Mouse (Mus musculus) heart, postnatal 10 days (tissue): ENCODE data around the gene Enpp1. TPM values are rescaled to one million over a fixed set of nuclear protein-coding genes. Genes with fewer than 3 reads are reported as not detected.

ENCODE experiments used
- DNase-seq, 2 experiments: peaks; one replicate each; pipeline ENCODE4 v3.0.0; 2021
- intact Hi-C: fragments of 180-260 bp; cut with DNase I; formaldehyde crosslinking; loops from one replicate; pipeline ENCODE4 v1.15.1; 2025
- total RNA-seq, 2 experiments: library from RNA; stranded (reverse); gene quantifications; 2 replicates each; pipeline ENCODE4 v1.2.3; 2021

Enpp1 gene
- total RNA-seq = 1 to 10 TPM; 6.4 to 6.5 TPM

DNA sequence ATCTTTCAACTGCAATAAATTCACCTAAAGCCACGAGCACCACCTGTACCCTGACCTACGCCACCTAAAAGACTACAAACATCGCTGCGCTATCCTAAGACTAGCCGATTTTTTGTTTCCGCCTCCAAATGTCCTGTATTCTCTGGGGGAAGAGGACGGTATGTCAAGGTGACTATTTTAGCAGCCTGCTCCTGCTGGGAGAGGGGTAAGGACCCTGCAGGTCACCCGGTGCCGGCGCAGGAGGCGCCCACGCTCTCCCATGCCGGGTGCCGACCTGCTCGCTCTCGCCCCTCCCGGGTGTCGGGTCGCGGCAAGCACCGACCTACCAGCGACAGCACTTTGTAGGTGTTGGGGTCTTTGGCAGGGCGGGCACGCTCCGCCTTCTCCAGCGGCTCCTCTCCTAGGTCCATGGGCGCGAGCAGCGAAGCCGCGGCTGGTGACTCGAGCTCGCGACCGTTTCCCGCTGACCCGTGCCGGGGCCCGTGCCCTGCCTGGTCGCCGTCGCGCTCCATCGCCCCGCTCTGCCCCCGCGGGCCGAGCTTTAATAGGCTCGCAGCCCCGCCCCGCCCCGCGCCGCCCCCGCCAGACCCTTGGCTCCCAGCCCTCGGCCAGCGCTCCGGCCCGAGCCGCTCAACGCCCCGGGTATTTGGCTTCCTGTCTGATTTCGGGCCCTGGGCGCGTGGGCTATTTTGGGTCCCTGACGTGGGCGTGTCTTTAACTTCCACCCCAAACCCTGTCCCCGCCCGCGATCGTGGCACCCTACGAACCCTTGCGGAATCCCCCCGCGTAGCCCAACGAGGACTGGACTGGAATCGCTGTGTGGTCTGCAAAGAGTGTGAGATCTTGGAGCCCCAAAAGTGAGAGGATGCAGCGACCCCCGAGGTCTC, at the start of gene Enpp1:
Gene Enpp1, minus strand, starts transcription at position 680 of the 887 bp plus-strand sequence.
- peak; percentile 79 to 80 for DNase-seq
- intact Hi-C loops = loop anchor here (5.0 kb wide), 1 partner anchor 79 kb away; no protein-coding TSS in a partner anchor

DNA sequence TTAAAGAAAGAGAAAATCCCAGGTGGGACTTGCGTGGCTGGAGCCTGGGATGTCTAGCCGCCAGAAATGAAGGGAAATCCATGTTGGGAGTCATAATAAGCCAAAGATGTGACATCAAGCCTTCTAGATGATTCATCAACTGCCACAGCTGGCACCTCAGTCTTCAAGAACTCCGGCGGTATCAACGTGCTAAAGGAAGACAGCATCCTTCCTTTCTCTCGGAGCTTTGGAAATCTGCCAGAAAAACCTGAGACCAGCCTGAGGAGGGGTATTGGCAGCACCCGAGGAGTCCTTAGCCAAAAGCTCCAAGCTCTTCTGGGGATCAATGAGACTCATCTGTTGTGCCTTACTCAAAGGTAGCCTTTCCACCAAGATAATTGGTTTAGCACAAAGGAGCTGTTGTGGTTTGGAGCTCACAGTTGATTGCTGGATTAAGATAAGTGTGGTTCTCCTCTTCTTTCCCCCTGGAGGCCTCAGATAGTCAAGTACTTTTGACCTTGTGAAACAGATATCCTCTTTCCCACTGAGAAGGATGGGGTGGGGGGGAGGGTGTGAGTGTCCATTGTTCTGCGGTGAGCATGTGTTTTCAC, 46.5 kb upstream of the Enpp1 start:
- no peak for DNase-seq
- intact Hi-C loops = no loop called here

DNA sequence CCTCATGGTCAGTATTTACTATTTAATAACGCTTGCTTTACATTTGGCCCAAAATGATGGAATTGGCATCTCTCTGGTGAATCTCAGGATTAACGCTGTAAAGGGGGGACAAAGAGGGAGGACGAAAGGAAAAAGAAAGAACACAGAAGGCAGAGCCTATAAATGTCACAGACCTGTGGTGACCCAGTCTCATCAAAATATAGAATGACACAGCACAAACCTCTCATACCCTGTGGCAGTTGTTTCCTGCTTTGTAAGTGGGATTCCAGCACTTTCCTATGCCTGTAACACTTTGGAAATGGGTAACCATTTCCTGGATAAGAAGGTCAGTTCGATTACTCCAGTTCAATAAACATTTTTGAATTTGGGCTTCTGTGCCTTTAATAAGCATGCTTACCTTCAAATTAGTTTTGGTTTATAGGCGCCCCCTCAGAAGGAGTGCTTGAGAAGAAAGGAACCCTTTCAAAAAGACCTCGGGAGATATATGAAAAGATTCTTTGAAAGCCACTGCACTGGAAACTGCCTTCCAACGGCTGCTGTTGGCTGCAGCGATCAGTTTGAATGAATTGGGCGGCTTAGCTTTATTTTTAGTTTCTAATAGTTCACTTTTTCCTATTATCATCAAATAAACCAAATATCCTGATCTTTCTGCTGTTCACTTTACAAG, 43.0 kb upstream of the Enpp1 start:
- intact Hi-C loops = no loop called here
- no peak for DNase-seq

DNA sequence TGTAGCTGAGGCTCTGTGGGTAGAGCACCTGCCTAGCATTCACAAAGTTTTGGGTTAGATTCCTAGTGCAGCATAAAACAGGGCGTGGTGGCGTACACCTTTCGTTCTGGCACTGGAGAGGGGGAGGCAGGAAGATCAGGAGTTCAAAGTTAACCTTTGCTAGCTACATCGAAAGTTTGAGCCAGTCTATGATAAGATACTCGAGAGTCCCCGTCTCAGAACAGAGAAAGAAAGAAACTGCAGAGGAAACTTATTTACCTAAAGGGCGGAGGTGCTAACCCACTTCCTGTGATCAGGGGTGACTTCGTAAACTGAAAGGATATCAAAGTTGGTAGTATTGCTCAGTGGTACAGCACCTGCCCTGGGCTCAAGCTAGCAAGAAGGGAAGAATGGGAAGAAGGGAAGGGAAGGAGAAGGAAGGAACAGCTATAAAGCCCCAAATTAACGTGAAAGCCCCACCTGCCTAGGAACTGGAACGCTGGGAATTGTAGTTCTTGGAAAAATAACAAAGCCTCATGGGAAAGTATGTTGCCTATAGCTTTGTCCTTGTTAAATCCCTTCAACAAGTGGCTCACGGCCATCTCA, 42.4 kb upstream of the Enpp1 start:
- no peak for DNase-seq
- intact Hi-C loops = no loop called here

DNA sequence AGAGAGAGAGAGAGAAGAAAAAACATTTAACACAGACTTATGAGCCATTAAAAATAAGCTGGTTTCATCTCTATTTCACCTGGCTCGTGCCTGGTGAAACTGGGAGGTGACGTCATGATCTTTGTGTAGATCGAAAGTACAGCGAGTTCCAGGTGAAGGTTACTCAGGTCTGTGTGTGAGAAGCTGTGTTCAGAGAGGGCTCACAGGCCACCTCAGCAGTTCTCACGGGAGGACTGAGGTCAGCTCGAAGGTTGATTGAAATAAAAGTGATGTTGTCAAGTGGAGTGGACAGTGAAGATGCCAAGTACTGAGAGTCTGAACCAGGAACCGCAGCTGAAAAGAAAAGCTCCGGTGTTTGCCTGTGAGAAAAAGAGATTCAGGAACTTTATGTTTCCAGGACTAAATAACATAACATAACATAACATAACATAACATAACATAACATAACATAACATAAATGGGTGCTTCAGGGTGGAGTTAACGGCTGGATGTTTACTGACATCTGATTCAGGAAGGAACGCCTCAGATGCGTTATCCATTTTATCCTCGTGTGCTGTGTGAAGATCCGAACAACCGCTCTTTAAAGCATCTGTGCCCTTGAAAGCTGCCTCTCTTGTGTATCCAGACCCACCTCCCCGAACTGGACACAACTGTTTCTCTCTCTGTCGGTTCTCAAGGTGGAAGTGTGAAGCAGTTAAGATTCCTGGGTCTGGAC, 41.7 kb upstream of the Enpp1 start:
- no peak for DNase-seq
- intact Hi-C loops = no loop called here

DNA sequence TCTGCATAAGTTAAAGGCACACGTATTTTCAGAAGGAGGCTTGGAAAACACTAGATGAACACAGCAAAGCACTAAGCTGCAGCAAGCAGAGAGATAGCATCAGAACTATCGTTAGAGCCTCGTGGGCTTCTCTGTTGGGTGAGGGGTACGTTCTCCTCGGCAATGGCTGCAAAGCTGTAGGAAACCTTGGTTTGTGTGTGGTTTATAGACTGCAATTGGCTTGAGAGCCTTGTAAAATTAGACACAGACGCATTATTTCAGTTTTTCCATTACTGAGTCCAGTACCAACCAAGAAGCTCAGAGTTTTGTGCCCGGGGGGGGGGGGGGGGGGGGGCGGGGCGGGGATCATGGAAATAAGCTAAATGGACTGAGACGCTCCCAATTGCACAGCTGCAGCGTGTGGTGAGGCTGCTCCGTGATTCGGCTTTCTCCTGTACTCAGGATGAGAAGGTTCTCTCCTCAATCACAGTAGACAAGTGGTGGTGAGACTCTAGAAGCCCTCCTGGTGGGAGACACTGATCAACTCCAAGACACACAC, 31.1 kb upstream of the Enpp1 start:
- DNase-seq = no peak
- intact Hi-C loops = no loop called here

DNA sequence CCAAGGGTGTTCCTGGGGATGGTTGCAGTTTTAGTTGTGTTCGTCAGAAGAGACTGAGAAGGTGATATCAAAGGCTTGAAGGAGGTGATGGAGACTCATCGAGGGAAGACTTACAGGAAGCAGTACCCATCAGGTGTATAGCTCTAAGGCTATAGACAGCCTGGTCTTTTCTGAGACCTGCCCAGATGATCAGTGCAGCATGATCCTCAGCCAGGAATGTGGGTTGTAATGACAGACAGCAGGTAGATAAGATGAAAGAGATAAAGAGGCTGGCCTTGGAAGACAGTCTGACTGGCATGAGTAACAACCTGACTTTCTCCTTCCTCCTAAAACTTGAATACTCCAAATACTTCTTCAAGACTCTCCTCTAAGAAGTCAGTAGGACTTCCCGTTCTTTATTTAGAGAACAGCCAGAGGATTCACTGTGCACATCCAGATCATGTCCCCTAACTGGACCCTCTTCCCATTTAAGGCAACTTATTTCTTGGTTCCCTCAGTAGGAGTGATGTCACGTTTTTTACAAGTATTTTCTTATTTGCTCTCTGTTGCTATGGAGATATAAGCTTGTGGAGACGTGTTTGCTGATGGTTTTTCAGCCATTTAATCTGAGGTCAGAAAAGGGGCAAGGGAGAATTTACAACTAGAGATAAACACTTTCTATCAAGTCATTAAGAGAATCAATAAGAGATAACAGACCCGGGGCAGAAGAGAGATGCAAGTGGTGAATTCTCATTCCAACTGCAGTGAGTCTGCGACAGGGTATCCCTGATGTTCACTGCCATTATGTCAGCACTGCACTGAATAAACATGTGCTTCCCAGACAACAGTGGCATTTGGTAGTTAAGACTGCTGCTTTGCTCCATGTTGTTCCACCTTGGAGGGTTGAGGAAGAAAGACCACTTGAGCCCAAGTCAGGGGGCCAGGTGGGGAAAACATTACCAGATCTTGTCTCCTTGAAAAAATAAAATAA, 29.6 kb upstream of the Enpp1 start:
- DNase-seq = no peak
- intact Hi-C loops = no loop called here

DNA sequence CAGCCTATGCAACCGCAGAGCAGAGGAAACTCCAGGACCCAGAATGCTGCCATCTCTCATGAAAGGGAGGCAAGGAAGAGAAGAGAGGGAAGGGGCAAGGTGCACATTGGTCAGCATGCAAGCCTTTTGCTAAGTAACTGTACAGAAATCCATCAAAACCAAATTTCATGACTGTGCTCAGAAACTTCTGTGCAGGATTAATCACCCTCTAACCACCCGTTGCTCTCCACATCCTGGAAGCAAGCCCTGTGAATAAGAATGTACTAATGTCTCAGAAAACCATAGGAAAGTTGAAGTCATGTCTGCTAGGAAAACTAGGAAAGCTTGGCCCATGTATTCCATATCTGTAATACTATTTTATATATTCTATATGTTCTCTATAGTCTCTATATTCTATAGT, 27.2 kb upstream of the Enpp1 start:
- DNase-seq = no peak
- intact Hi-C loops = no loop called here

DNA sequence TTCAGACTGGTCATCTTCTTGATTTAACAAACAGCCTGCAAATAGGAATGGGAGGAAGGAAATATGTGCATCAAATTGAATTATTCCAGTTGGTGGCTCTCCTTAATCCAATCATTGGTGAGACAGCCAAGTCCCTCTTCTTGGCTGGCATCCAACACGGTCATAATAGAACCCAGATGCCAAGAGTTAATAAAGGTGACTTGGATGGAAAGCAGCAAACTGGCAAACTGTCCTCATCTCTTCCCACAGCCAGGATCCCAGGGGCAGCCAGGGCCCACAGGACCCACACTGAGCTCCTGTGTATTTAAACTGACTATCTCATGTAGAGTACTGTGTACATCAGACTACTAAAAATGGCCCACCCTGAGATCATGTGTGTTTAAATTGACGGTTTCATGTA, 26.5 kb upstream of the Enpp1 start:
- intact Hi-C loops = no loop called here
- no peak for DNase-seq

DNA sequence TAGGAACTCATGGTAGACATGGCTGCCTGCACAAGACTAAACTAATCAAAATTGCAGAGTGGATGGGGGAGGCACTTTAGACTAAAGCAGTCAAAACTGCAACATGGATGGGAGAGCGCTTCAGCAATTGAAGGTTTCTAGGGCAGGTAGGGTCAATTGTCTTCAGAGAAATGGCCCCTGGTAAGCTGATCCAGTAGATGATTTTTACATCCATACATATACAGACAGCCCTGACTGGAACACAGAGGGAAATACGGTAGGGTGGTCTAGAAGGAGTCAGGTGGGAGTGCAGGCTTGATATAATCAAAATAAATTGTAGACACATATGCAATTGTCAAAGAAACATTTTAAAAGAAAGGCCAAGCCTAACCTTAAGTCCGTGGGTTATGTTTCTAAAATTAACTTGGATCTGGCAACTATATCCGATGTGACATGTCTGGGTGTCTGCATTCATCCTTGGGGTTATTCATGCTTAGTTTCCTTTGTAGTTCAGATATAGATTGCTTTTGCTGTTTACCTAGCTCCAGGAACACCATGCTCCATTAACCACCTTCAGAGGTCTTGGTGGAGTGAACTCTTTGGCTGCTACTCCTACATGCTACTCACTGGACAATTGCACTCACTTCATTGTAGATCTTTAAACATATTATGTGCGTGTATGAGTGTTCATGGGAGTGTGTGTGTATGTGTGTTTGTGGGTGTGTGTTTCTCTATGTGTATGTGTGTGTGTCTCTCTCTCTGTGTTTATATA, 23.2 kb upstream of the Enpp1 start:
- intact Hi-C loops = no loop called here

DNA sequence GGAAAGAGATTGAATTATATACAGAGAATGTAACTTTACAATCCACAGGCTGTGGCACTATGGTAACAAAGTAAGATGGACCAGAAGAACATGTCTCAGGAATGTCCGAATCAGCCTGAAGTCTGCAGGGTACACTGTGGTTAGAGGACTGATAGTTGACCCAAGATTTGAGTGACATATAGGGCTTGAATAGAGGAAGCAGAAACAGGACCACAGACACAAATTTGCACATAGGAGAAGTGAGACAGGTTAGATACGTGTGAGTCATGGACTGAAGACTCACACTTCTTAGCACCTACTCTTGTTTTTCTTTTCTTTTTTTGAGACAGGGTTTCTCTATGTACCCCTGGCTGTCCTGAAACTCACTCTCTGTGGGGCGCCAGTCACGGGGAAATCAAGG, 15.5 kb upstream of the Enpp1 start:
- intact Hi-C loops = no loop called here
- DNase-seq = no peak

More for the DNA sequence above, 23.2 kb upstream of the Enpp1 start:
- no peak for DNase-seq

DNA sequence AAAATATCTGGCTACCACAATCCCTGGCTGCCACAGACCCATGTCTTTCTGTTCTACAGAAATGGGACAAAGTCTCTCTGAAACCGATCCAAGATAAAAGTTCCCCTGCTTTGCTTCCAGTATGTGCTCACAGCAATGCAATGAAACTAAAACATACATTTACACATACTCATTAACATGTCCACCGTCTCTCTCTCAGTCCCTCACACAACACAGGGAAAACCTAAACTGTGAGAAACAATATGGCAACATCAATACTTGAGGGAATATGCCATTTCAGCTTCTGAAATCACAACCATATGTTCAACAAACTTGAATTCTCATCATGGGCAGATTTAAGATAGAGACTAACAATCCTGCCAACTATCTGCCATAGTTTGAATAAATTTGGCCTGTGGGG, 13.2 kb upstream of the Enpp1 start:
- intact Hi-C loops = no loop called here
- DNase-seq = no peak

DNA sequence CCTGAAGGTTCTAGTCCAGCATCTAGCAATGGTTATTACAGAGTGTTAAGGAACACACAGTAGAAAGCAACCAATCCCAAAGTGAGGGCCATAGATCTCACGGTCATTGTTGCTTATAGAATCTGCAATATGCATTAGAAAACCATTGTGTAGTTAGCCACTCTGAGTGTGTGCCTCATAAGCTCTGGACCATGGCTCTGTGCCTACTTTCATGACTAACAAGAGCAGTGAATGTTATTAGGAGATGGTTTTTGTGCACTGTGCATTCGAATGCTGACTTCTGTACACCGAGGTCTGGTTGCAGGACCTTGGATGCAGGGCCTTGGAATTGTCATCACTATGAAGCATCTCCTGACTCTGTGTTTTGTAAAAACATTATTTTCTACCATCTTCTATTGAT, 9.9 kb upstream of the Enpp1 start:
- DNase-seq = no peak
- intact Hi-C loops = no loop called here

DNA sequence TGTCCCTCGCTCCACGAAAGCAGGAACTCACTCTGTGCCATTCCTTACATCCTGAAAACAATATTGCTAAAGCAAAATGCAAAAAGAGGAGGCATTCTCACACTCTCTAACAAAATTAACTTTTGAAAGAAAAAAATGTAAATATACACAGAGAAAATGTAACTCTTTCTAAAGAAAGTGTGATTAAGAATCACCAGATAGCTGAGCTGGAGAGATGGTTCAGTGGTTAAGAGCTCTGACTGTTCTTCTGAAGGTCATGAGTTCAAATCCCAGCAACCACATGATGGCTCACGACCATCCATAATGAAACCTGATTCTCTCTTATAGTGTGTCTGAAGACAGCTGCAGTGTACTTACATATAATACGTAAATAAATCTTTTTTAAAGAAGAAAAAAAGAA, 7.4 kb upstream of the Enpp1 start:
- intact Hi-C loops = no loop called here

DNA sequence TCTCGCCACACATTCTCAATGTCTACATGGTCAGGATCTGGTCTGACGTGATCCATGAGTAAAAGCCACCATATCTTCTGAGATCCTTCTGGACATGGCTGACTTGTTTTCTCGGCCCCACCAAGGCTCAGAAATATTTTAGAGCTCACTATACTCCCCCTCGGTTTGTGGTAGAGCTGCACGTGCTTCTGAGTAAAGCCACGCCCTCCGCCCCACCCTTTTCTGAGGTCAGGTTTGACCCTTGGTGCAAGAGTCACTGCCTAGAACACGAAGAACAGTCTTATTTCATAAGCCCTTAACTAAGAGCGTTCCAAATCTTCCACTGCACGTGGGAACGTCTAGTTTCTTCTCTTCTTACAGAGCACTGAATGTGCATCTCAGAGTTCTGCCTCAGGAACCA, 6.8 kb upstream of the Enpp1 start:
- intact Hi-C loops = no loop called here
- DNase-seq = no peak

More for the DNA sequence above, 7.4 kb upstream of the Enpp1 start:
- DNase-seq = no peak

DNA sequence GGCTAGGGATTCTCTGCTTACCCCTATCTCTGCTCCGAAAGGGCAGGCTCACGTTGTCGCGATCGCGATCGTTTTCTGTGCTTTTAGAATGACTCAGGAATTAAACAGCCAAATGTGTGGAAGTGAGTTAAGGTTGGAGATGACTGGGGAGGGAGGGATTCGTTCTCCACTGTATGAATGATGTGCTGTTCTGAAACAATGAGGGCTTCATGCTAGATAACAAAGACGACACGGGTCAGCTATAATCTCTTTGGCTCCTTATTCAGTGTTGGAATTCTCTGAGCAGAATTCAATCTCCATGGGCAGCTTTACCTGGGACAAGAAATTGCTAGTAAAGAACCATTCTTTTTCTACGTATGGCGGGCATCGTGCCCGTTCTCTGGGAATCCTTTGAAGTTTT, 6.1 kb upstream of the Enpp1 start:
- DNase-seq = no peak
- intact Hi-C loops = no loop called here

DNA sequence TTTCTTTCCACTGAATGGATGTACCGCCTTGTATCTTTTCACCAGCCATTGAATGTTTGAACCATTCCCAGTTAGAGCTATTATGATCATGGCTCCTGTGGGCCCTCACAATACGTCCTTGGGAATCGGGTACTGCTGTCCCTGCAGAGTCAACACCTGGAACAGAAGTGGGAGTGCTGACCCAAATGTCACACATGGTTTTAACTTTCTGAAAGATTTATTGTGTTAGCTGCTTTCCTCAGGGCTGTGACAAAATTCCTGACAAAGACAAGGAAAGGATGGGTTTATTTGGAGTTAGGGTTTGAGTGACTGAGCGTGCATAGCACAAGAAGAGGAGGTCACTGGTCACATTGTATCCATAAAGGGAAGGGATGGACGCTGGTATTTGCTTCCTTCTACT, 4.3 kb upstream of the Enpp1 start:
- intact Hi-C loops = no loop called here
- DNase-seq = no peak

DNA sequence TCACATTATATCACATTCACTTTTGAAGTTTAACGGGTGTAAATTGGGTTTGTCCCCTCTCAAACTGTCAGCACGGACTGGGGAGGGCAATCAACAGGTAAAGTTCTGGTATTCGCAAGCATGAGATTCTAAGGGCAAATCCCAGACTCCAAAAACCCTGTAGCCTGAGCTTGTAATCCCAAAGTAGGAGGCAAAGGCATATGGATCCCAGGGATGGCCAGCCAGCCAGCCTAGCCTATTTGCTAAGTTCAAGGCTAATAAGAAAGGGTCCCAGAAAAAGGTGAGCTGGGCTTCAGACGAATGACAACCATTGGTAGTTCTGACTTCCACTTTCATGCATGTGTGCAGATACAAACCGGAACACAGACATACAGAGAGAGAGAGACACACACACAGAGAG, 942 bp upstream of the Enpp1 start:
- no peak for DNase-seq
- intact Hi-C loops = loop anchor here (5.0 kb wide), 1 partner anchor 81 kb away; no protein-coding TSS in a partner anchor

DNA sequence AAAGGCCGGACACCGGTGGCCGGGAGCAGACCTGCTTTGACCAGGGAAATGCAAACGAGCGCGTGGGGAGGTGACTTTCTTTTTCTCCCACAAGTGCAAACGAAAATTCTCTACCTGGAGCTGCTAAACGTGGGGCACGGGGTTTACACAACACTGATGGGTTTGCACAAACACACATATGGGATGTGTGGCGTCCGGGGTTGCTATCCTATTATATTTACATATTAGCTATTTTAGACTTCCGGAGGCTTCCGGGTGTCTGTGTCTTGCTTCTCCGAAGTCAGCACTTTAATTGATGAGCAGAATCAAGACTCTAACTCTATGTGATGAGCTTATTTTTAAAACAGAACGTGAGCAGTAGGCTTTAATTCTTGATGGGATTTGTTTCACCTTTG, 405 bp upstream of the Enpp1 start:
- intact Hi-C loops = loop anchor here (5.0 kb wide), 1 partner anchor 80 kb away; no protein-coding TSS in a partner anchor
- DNase-seq = no peak
